Mouse (Mus musculus) heart, embryonic 13.5 days (tissue): ENCODE measurements around the gene Nr0b2. TPM values are rescaled to one million over a fixed set of nuclear protein-coding genes. Genes with fewer than 3 reads are reported as not detected.

Experiments
- ATAC-seq: fragments of 200-750 bp; cut with Nextera tagmentation; 2 replicates; pipeline ENCODE4 v1.8.0; 2017; ENCODE audit warnings: moderate TSS enrichment; ENCODE audit not compliant: insufficient number of reproducible peaks, low FRiP score, low TSS enrichment; ENCODE audit errors: extremely low read depth
- H3K27ac ChIP-seq: fragments of 300-500 bp; sonication (generic); replicated peaks from 2 replicates; pipeline ENCODE4 v1.5.1; 2015; ENCODE audit warnings: moderate library complexity, mild to moderate bottlenecking, inconsistent platforms
- H3K27me3 ChIP-seq: fragments of 300-500 bp; sonication (generic); replicated peaks from 2 replicates; pipeline ENCODE4 v1.6.1; 2015; ENCODE audit warnings: mild to moderate bottlenecking, inconsistent platforms
- H3K36me3 ChIP-seq: fragments of 300-500 bp; sonication (generic); 2 replicates; pipeline ENCODE4 v1.6.1; 2015; ENCODE audit warnings: mild to moderate bottlenecking, inconsistent platforms
- H3K4me1 ChIP-seq: fragments of 300-500 bp; sonication (generic); 2 replicates; pipeline ENCODE4 v1.6.1; 2015; ENCODE audit warnings: inconsistent platforms
- H3K4me2 ChIP-seq: fragments of 300-500 bp; sonication (generic); 2 replicates; pipeline ENCODE4 v1.6.1; 2015; ENCODE audit warnings: inconsistent platforms, mild to moderate bottlenecking, moderate library complexity
- H3K4me3 ChIP-seq: fragments of 300-500 bp; sonication (generic); 2 replicates; pipeline ENCODE4 v1.5.1; 2015; ENCODE audit warnings: moderate library complexity, mild to moderate bottlenecking, inconsistent platforms
- H3K9ac ChIP-seq: fragments of 300-500 bp; sonication (generic); 2 replicates; pipeline ENCODE4 v1.6.1; 2015; ENCODE audit warnings: inconsistent platforms, mild to moderate bottlenecking, moderate library complexity
- H3K9me3 ChIP-seq: fragments of 300-500 bp; sonication (generic); 2 replicates; pipeline ENCODE4 v1.6.1; 2016; ENCODE audit warnings: inconsistent platforms
- WGBS: fragments of 180-500 bp; shearing (Covaris S2); methylation state at CpG from one replicate; pipeline ENCODE4 v1.1.7; 2015; ENCODE audit warnings: mixed read lengths; 5-methylcytosine and 5-hydroxymethylcytosine counted together
- polyA plus RNA-seq: library from polyadenylated mRNA; unstranded; fragments of >200 nt; fragmentation: Nextera tagmentation; extraction: Ambion mirVana; gene quantifications from 2 replicates; pipeline ENCODE4 v1.2.1, GENCODE M21; 2015

Gene Nr0b2
- polyA plus RNA-seq, 1 experiment from 2014 or later = 10.8 TPM

DNA sequence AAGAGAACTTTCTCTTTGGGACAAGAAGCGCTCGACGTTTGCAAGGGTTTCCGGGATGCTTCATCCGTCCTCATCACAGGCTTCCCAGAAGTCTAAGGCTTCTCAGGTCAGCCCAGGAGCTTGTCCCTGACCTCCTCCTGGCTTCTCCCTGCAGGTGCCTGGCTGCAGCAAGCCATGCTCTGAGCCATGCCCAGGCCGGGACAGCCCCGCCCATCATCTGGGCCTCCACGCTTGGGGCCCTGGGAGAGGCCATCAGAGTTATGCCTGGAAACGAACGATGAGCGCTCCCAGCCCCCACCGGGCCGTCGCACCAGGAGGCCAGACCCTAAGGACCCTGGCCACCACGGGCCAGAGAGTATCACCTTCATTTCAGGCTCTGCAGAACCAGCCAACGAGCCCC is 25.4 kb upstream of the Nr0b2 start:
- no peak overlapping the region for H3K4me2 ChIP-seq
- no peak for ATAC-seq
- H3K4me1 ChIP-seq = no peaks in the 10 kb centered on the region
- peaks cover 5% of the 10 kb centered on the region for H3K27me3 ChIP-seq
- H3K9me3 ChIP-seq = no peaks in the 10 kb centered on the region
- H3K27ac ChIP-seq = no peak overlapping the region
- WGBS = 63% methylated on average over 16 of the region's 16 CpGs
- no peak overlapping the region for H3K4me3 ChIP-seq
- H3K36me3 ChIP-seq = peaks cover 50% of the 10 kb centered on the region
- no peak overlapping the region for H3K9ac ChIP-seq

DNA sequence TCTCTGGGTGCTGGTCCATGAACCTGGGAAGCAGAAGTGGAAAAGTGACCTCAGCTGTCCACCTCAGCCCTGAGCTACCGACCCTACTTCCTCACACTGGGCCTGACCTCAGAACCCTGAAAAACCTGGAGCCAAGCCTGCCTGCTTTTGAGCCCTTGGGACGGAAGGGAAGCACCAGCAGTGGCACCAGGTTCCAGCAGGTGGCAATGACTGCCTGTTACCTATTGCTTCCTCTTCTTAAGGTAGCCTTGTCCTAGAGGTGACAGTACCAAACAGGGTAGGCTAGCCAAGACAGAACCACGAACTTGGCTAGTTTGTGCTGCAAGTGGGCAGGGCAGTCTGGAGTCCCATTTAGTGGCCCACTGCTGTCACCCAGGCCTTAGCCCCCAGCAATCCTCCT is 20.4 kb upstream of the Nr0b2 start:
- no peak for ATAC-seq
- 82% methylated on average over 3 of the region's 3 CpGs for WGBS
- no peak overlapping the region for H3K27ac ChIP-seq
- peaks cover 99% of the 10 kb centered on the region for H3K36me3 ChIP-seq
- no peak overlapping the region for H3K4me2 ChIP-seq
- H3K9ac ChIP-seq = no peak overlapping the region
- H3K27me3 ChIP-seq = no peaks in the 10 kb centered on the region
- no peaks in the 10 kb centered on the region for H3K4me1 ChIP-seq
- no peak overlapping the region for H3K4me3 ChIP-seq
- no peaks in the 10 kb centered on the region for H3K9me3 ChIP-seq

DNA sequence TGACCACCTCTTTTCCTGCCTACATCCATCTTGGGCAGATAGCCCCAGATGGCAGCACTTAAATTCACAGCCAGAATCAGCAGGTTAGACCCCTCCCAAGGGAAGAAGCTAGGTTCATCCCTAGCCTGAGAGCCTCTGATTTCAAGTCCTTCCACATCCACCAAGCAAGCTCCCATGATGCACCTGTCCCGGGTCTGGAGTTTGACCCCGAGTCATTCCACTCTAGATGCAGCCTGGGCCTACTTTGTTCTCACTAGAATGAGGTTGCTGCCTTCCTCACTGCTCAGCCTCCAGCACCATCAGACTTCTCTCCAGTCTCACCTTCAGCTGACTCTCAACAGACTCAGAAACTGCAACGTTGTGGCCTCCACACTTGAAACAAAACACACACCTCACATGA is 17.1 kb upstream of the Nr0b2 start:
- H3K9me3 ChIP-seq = no peaks in the 10 kb centered on the region
- no peaks in the 10 kb centered on the region for H3K27me3 ChIP-seq
- no peak overlapping the region for H3K4me3 ChIP-seq
- peaks cover 99% of the 10 kb centered on the region for H3K36me3 ChIP-seq
- WGBS = 78% methylated on average over 3 of the region's 3 CpGs
- H3K27ac ChIP-seq = no peak overlapping the region
- H3K4me2 ChIP-seq = no peak overlapping the region
- no peak overlapping the region for H3K9ac ChIP-seq
- no peak for ATAC-seq
- H3K4me1 ChIP-seq = no peaks in the 10 kb centered on the region

DNA sequence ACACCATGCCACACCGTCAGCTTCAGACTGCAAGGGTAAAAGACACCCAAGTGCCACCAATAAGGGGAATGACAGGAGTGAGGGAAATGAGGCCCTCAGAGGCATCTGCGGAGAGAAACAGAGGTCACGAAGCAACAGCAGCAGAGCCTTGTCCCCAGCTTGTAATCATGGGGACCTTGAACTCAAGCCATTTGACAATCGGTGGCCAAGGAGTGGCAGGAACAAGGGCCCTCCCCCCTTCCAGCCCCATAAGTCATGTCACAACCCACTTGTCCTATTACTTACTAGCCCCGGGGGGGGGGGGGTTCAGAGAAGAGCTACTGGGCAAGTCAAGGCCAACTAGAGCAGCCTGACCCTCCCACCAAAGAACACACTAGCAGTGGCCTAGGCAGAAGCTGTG is 16.5 kb upstream of the Nr0b2 start:
- no peak overlapping the region for H3K4me3 ChIP-seq
- peaks cover 95% of the 10 kb centered on the region for H3K36me3 ChIP-seq
- WGBS = 84% methylated on average over 5 of the region's 5 CpGs
- no peak overlapping the region for H3K9ac ChIP-seq
- no peaks in the 10 kb centered on the region for H3K9me3 ChIP-seq
- no peaks in the 10 kb centered on the region for H3K27me3 ChIP-seq
- no peaks in the 10 kb centered on the region for H3K4me1 ChIP-seq
- H3K27ac ChIP-seq = no peak overlapping the region
- no peak for ATAC-seq
- H3K4me2 ChIP-seq = no peak overlapping the region

DNA sequence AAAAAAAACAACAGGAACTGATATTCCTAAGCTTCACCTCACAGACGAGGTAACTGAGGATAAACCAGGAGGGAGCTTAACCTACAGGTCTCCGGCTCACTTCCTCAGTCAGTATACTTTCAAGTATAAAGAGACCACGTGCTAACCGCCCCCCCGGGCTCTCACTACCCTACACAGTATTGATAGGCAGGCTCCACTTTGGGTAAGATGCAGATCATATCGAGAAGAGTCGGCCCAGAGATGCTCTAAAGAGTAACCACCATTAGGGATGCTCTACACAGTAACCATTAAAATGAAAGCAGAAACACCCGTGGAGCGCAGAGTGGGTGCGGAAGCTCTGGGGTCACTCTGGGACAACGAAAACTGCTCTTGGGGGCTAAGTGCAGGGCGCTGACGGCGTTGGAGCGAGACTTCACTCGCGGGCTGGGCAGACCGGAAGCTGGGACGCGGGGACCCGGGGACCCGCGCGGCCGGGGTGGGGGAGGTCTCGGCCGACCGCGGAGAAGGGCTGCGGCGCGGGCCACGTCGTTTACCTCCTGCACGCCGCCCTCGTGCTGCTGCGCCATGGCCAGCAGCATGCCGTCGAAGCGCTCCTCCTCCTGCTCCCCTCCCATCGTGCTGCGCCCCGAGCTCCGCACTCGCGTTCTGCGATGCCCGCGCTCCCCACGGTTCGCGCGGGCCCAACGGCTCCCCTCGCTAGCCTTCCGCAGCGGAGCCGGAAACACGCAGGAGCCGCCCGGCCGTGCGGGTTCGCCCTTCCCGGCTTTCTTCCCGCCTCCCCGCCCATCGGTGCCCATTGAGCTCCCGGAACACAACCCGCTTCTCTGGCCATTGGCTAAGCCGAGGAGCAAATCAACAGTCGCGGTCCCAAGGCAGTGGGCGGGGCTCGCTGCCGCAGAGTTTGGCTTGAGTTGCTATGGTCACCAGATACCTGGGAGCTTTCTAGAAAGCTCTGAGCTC is 7.6 kb upstream of the Nr0b2 start, which contains the start of gene Nudc:
Gene Nudc, minus strand, starts transcription at position 725 of the 960 bp plus-strand sequence.
- H3K27ac ChIP-seq = peak within 1 kb of the TSS; percentile 68
- H3K4me3 ChIP-seq = peak within 1 kb of the TSS; percentile 94
- peaks cover 28% of the 10 kb centered on the region for H3K36me3 ChIP-seq
- H3K9me3 ChIP-seq = no peaks in the 10 kb centered on the region
- H3K27me3 ChIP-seq = no peaks in the 10 kb centered on the region
- under 1% methylated on average over 77 of the region's 77 CpGs for WGBS
- H3K9ac ChIP-seq = peak within 1 kb of the TSS; percentile 96
- H3K4me2 ChIP-seq = peak within 1 kb of the TSS; percentile 94
- peaks cover 20% of the 10 kb centered on the region for H3K4me1 ChIP-seq
- ATAC-seq = peak; percentile 94

DNA sequence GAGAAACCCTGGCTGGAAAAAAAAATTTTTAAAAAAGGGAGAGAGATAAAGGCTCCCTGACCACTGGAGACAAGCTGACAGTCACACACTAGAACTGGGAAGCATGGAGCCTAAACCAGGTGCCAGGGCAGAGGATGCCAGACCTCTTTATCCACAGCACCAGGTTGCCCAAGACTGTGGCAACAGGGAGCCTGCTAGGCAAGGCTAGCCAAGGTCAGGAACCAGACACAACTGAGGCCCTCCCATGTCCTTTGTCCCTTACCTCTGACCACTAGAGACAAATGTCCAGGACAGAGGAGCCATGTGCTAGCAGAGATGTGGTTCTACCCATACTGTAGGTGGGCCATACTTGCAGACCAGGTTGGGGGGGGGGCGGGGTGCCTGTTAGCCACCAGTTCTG is 1.1 kb upstream of the Nr0b2 start:
- WGBS = 79% methylated on average over 1 of the region's 1 CpGs
- no peak overlapping the region for H3K4me3 ChIP-seq
- no peak overlapping the region for H3K9ac ChIP-seq
- H3K27ac ChIP-seq = no peak overlapping the region
- no peak overlapping the region for H3K4me2 ChIP-seq
- H3K27me3 ChIP-seq = 0 out of 2 replicates have a peak, but pooled peaks cover 4% of the 10 kb centered on the region
- H3K36me3 ChIP-seq = no peaks in the 10 kb centered on the region; the same call in 1 of the 2 replicates
- H3K9me3 ChIP-seq = no peaks in the 10 kb centered on the region
- no peak for ATAC-seq
- peaks cover 23% of the 10 kb centered on the region for H3K4me1 ChIP-seq

DNA sequence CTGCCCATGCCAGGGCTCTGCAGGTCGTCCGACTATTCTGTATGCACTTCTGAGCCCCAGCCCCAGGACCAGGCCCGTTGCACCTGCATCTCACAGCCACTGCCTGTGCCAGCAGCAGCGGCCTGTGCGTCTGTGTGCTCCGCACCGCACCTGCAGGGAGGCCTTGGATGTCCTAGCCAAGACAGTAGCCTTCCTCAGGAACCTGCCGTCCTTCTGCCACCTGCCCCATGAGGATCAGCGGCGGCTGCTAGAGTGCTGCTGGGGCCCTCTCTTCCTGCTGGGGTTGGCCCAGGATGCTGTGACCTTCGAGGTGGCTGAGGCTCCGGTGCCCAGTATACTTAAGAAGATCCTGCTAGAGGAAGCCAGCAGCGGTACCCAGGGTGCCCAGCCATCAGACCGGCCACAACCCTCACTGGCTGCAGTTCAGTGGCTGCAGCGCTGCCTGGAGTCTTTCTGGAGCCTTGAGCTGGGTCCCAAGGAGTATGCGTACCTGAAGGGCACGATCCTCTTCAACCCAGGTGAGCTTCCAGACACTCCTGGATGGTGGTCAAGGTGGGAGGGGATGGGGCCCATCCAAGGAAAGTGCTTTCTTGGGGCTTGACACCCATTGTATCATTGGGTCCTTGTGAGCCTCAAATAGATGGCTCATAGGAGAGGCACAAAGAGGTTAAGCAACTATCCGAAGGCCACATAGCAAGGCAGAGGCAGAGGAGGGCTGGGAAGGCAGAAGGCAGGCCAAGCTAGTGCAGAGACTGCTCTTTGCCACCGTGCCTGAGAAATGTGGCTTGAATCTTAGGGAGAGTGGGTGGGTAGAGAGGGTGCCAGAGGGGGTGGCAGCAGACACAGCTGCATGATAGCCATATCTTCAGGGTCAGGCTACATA is 513 bp downstream of the Nr0b2 start:
- Histone ChIP-seq H3K27me3 (0 out of 2 replicates have a peak, but pooled peaks cover 4% of the 10 kb centered on the region), H3K9me3 (no peaks in the 10 kb centered on the region), H3K4me1 (peaks cover 23% of the 10 kb centered on the region), H3K9ac (peak overlapping the region; percentile 81), H3K36me3 (no peaks in the 10 kb centered on the region; the same call in 1 of the 2 replicates), H3K27ac (peak overlapping the region; percentile 92), H3K4me3 (peak overlapping the region; percentile 53), H3K4me2 (peak overlapping the region; percentile 71)
- 46% methylated on average over 19 of the region's 19 CpGs for WGBS
- no peak; the same call in 1 of the 2 replicates for ATAC-seq

DNA sequence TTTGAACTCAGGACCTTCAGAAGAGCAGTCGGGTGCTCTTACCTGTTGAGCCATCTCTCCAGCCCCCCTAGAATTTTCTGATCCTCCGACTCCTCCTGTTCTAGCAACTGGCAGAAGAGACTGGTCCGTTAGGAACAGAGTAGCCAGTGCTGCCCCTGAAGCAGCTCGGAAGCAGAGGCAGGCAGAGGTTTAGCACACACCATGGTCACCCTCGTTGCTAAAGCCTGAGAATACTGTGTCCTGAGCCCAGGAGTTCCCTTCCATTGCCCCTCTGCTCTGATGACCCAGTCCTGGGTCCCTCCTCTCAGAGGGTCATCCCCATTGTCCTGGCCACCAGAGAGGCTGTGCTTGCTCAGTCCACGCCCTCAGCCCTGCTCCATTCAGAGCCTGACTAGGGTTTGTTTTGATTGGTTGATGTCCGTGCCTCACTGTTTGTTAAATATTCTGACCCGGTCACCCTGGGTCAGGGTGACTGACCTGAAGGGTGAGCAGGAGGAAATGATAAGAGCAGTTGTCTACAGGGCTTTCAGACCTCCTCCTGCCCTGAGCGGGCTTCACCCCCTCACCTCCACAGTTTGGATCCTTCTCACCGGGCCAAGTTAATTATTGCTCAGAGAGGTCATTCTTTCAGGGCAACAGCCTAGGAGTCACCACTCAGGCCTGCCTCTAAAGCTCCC is 4.0 kb downstream of the Nr0b2 start:
- Histone ChIP-seq H3K27ac (no peak overlapping the region), H3K9ac (no peak overlapping the region), H3K4me2 (no peak overlapping the region), H3K27me3 (no peaks in the 10 kb centered on the region), H3K4me1 (peaks cover 23% of the 10 kb centered on the region), H3K36me3 (no peaks in the 10 kb centered on the region; the same call in 1 of the 2 replicates), H3K9me3 (no peaks in the 10 kb centered on the region), H3K4me3 (no peak overlapping the region)
- 39% methylated on average over 10 of the region's 10 CpGs for WGBS
- no peak for ATAC-seq

DNA sequence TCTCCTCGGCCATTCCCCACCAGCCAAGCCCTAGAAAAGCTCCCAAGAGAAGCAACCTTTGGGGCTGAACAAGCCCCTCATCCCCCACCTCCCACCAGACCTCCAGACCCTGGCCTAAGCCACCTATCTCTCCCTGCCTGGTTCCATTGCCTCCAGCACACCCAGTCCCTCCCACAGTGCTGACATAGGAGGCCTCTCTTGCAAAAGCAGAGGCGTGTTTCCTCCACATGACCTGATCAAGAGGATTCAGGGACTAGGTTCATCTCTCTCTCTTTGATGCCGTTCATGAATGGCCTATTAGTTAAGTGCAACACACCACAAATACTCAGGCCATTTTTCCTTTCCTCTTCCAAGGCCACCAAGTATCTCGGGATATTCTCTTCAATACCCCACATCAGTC is 6.7 kb downstream of the Nr0b2 start:
- Histone ChIP-seq H3K27ac (no peak overlapping the region), H3K27me3 (no peaks in the 10 kb centered on the region), H3K36me3 (no peaks in the 10 kb centered on the region; the same call in 1 of the 2 replicates), H3K4me3 (no peak overlapping the region), H3K9ac (no peak overlapping the region), H3K9me3 (0 out of 2 replicates have a peak, but pooled peaks cover 4% of the 10 kb centered on the region), H3K4me2 (no peak overlapping the region), H3K4me1 (no peaks in the 10 kb centered on the region)
- no peak for ATAC-seq
- 75% methylated on average over 4 of the region's 4 CpGs for WGBS

DNA sequence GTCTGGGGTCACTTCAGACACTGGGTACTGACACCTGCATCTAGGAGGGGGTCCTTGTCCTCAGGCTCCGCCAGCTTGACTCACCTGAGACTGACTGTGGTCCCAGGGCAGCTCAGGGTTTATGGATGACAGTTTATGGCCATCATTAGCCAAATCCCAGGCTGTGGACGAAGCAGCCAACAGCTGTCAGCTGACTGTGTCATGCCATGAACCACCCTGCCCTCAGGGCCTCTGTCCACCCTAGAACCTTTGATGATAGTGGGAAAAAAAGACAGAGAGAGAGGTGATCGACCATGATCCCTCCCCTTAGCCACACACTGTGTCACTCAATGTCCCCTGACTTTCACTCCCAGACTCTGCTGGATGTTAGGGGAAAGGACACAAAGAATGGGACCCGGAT is 8.4 kb downstream of the Nr0b2 start:
- WGBS = 69% methylated on average over 4 of the region's 4 CpGs
- no peaks in the 10 kb centered on the region for H3K4me1 ChIP-seq
- no peak overlapping the region for H3K27ac ChIP-seq
- no peaks in the 10 kb centered on the region for H3K36me3 ChIP-seq
- H3K9ac ChIP-seq = no peak overlapping the region
- ATAC-seq = no peak
- 0 out of 2 replicates have a peak, but pooled peaks cover 4% of the 10 kb centered on the region for H3K9me3 ChIP-seq
- no peak overlapping the region for H3K4me2 ChIP-seq
- H3K4me3 ChIP-seq = no peak overlapping the region
- H3K27me3 ChIP-seq = no peaks in the 10 kb centered on the region
